Mouse (Mus musculus): Measurements from ENCODE around the gene Arfip1. TPM values are rescaled to one million over a fixed set of nuclear protein-coding genes. Genes with fewer than 3 reads are reported as not detected.

The Arfip1 gene
- polyA plus RNA-seq, 1 experiment from 2014 or later = 49.3 TPM

DNA sequence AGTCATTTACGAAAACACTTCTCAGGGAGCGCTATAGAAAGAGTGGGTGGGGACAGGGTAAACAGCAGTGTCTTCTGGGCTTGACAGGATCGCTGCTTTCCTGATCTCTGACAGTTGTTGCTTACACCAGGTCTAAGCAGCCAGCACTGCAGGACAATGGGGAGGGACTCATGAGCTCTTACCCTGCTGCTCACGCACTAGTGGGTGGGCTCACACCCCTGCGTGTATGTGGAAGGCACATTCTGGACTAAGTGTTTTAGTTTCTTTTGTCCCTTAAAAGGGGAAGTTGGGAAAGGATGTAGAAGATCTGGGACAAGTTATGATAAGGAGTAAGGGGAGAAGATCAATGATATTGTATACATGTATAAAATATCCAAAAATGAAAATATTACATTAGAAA lies 49.2 kb downstream of the Arfip1 start:
- H3K27me3 ChIP-seq (replicated peaks) = no peaks in the 10 kb centered on the region
- no peaks in the 10 kb centered on the region for H3K9me3 ChIP-seq (replicated peaks)
- no peak overlapping the region for H3K9ac ChIP-seq
- H3K36me3 ChIP-seq = peaks cover 13% of the 10 kb centered on the region
- no peak for ATAC-seq (ENCODE audit: insufficient number of reproducible peaks, low FRiP score)
- no peak overlapping the region for H3K27ac ChIP-seq (ENCODE audit: poor library complexity, severe bottlenecking)
- WGBS = 78% methylated on average over 5 of the region's 5 CpGs
- no peak overlapping the region for H3K4me3 ChIP-seq
- no peak overlapping the region for H3K4me2 ChIP-seq
- 0 out of 2 replicates have a peak, but pooled peaks cover under 1% of the 10 kb centered on the region for H3K4me1 ChIP-seq (replicated peaks)

DNA sequence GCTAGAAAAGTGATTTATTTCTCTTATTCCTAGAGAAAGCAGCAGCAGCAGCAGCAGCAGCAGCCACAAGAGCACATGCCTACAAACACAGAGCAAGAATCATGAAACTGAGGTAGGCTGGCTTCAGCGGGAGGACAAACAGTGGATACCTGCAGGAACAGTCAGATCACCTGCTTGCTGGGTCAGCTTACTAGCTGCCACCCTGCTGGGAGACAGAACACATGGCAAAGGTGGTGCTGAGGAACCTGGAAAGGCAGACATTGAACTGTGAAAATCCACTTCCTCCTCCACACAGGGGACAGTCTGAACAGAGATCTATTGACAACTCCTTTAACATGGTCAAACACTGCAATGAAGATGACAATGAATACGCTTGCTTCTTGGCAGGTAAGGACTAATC lies 53.4 kb downstream of the Arfip1 start:
- Histone ChIP-seq H3K9me3 (replicated peaks) (no peaks in the 10 kb centered on the region), H3K9ac (no peak overlapping the region), H3K36me3 (peaks cover 24% of the 10 kb centered on the region), H3K4me3 (no peak overlapping the region), H3K4me2 (no peak overlapping the region), H3K27ac (ENCODE audit: poor library complexity, severe bottlenecking) (no peak overlapping the region), H3K4me1 (replicated peaks) (peaks cover 12% of the 10 kb centered on the region), H3K27me3 (replicated peaks) (no peaks in the 10 kb centered on the region)
- ATAC-seq (ENCODE audit: insufficient number of reproducible peaks, low FRiP score) = no peak
- 79% methylated on average over 2 of the region's 2 CpGs for WGBS

DNA sequence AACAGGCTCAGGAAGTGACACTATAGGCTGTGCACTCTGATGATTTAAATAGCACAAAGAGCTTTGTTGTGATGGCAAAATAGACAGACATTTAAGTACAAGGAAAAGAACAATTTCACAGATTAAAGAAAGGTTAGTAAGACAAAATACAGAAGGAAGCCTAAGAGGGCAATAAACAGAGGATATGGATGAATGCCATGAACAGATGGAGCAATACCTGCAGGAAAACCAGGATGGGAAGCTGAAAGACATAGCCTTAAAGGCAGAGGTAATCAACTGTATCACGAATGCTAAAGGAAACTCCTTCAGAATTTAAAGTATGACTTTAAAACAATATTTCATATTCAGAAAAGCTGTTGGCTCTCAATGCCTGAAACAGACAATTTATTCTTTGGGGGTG lies 57.5 kb downstream of the Arfip1 start:
- Histone ChIP-seq H3K27ac (ENCODE audit: poor library complexity, severe bottlenecking) (no peak overlapping the region), H3K36me3 (0 out of 2 replicates have a peak, but pooled peaks cover 14% of the 10 kb centered on the region)

DNA sequence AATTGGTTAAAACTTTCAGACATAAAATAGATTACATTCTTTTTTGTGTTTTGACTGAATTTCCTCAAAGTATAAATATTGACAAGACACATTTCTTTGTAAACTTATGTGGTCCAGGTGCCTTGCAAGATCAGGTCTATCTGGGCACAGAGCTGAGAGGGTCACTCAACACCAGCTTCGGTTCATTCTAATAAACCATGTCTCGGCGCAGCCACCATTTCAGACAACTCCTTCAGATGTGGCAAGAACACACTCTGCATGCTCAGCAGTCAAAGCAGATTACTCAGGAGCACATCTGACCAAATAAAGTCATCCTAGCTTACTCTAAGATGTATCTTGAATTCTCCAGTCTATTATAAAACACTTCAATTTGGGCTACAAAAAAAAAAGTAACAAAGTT lies 66.3 kb downstream of the Arfip1 start:
- no peak for ATAC-seq (ENCODE audit: insufficient number of reproducible peaks, low FRiP score)
- Histone ChIP-seq H3K9me3 (replicated peaks) (no peaks in the 10 kb centered on the region), H3K27ac (ENCODE audit: poor library complexity, severe bottlenecking) (no peak overlapping the region), H3K4me3 (no peak overlapping the region), H3K4me2 (no peak overlapping the region), H3K9ac (no peak overlapping the region), H3K27me3 (replicated peaks) (no peaks in the 10 kb centered on the region), H3K4me1 (replicated peaks) (peaks cover 12% of the 10 kb centered on the region), H3K36me3 (peaks cover 11% of the 10 kb centered on the region)
- 97% methylated on average over 3 of the region's 3 CpGs for WGBS

More for the DNA sequence above, 57.5 kb downstream of the Arfip1 start:
- H3K4me1 ChIP-seq (replicated peaks) = peaks cover 12% of the 10 kb centered on the region
- H3K4me2 ChIP-seq = no peak overlapping the region
- no peaks in the 10 kb centered on the region for H3K9me3 ChIP-seq (replicated peaks)
- no peak overlapping the region for H3K9ac ChIP-seq
- H3K4me3 ChIP-seq = no peak overlapping the region
- H3K27me3 ChIP-seq (replicated peaks) = no peaks in the 10 kb centered on the region
- no peak for ATAC-seq (ENCODE audit: insufficient number of reproducible peaks, low FRiP score)
- 68% methylated on average over 1 of the region's 1 CpGs for WGBS

DNA sequence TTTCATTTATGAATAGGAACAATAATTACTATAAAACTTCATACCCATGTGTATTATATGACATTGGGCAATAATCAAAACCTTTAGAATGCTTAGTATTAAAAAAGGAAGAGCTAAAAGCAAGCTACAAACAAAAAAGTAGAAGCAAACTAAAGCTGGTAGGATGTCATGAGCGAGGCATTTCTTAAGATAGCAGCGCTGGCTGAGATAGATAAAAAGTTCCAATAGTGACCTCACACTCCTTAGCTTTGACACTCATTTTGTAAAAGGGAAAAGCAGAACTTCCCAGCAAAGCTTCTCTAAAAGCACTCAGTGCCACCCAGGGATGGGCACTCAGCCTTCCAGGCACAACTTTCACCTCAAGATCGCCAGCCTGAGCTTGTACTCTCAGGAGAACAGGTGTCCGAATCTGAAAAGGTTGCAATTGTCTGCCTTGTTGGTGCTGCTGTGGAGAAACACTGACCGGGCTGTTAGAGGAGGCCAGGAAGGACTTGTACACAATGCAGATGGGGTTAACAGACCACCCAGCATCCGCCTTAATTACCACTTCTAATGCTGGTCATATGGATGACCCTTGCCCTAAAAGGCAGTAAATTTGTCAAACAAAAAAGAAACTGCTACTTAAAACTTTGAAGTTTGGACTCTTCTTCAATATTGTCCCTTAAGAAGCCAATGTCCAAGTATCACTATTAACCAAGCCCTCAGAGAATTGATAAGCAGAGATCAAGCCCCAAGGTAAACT lies 69.5 kb downstream of the Arfip1 start:
- Histone ChIP-seq H3K36me3 (peaks cover 10% of the 10 kb centered on the region), H3K27me3 (replicated peaks) (no peaks in the 10 kb centered on the region), H3K4me3 (no peak overlapping the region), H3K4me1 (replicated peaks) (peaks cover 12% of the 10 kb centered on the region), H3K4me2 (no peak overlapping the region), H3K27ac (ENCODE audit: poor library complexity, severe bottlenecking) (no peak overlapping the region), H3K9me3 (replicated peaks) (no peaks in the 10 kb centered on the region), H3K9ac (no peak overlapping the region)
- no peak for ATAC-seq (ENCODE audit: insufficient number of reproducible peaks, low FRiP score)
- 61% methylated on average over 6 of the region's 6 CpGs for WGBS

DNA sequence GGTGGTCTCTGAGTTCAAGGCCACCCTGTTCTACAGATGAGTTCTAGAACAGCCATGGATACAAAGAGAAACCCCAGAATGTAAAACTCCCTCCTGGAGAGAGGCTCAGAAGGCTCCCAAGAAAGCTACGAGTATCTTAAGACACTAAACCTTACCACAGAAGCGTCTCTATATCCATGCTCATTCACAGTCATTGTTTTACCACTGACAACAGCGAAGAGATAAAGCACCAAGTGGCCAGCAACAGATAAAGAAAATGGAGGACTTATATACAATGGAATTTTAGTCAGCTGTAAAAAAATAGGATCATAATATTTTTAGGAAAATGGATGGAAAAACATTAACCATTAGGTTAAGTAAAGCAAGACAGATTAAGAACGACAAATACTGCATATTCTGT lies 77.2 kb downstream of the Arfip1 start:
- no peaks in the 10 kb centered on the region for H3K27me3 ChIP-seq (replicated peaks)
- no peak overlapping the region for H3K4me2 ChIP-seq
- H3K27ac ChIP-seq (ENCODE audit: poor library complexity, severe bottlenecking) = no peak overlapping the region
- no peak overlapping the region for H3K9ac ChIP-seq
- peaks cover 21% of the 10 kb centered on the region for H3K36me3 ChIP-seq
- no peak for ATAC-seq (ENCODE audit: insufficient number of reproducible peaks, low FRiP score)
- WGBS = 70% methylated on average over 4 of the region's 4 CpGs
- H3K9me3 ChIP-seq (replicated peaks) = no peaks in the 10 kb centered on the region
- H3K4me1 ChIP-seq (replicated peaks) = peaks cover 13% of the 10 kb centered on the region; the same call in 1 of the 2 replicates
- no peak overlapping the region for H3K4me3 ChIP-seq

DNA sequence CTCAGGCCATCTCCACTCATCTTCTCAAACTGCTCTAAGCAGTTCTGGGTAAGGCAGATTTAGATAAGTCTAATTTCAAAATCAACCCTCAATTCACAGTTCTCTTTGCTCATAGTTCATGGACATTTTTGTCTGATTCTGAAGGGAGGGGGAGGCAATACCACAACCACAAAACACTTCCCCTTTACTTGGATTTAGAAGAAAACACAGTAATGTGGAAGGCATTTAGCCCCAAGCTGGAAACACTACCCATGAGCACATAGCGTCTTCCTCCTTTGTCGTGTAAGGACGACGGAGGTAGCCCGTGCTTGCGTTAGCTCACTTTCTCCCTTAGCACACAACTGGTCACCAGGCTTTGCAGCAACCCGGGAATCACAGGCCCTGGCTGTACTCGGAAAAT lies 78.1 kb downstream of the Arfip1 start:
- ATAC-seq (ENCODE audit: insufficient number of reproducible peaks, low FRiP score) = no peak
- Histone ChIP-seq H3K4me3 (no peak overlapping the region), H3K9ac (no peak overlapping the region), H3K4me1 (replicated peaks) (peaks cover 13% of the 10 kb centered on the region; the same call in 1 of the 2 replicates), H3K27me3 (replicated peaks) (no peaks in the 10 kb centered on the region), H3K27ac (ENCODE audit: poor library complexity, severe bottlenecking) (no peak overlapping the region), H3K36me3 (peaks cover 19% of the 10 kb centered on the region), H3K4me2 (no peak overlapping the region), H3K9me3 (replicated peaks) (no peaks in the 10 kb centered on the region)
- WGBS = 89% methylated on average over 8 of the region's 8 CpGs

DNA sequence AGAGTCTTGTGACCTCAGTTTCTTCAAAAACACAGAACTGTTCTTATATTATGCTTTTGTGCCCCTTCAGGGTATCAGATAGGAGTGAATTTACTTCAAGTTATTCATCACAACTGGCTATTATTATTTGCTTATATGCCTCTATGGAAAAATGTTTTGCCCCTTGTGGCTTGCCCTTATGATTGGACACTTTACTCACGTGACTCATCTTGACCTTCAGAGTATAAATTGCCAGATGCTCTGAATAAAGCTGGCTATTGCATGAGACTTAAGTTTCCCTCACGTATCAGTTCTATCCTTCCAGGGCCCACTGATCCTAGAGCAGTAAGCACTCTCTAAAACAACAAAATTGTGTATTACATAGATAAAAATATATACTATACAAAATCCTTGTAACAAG lies 80.3 kb downstream of the Arfip1 start:
- Histone ChIP-seq H3K9ac (no peak overlapping the region), H3K27me3 (replicated peaks) (no peaks in the 10 kb centered on the region), H3K36me3 (peaks cover 15% of the 10 kb centered on the region), H3K4me1 (replicated peaks) (peaks cover 13% of the 10 kb centered on the region), H3K4me3 (no peak overlapping the region), H3K27ac (ENCODE audit: poor library complexity, severe bottlenecking) (no peak overlapping the region), H3K4me2 (no peak overlapping the region), H3K9me3 (replicated peaks) (no peaks in the 10 kb centered on the region)
- no peak for ATAC-seq (ENCODE audit: insufficient number of reproducible peaks, low FRiP score)
- 78% methylated on average over 2 of the region's 2 CpGs for WGBS

DNA sequence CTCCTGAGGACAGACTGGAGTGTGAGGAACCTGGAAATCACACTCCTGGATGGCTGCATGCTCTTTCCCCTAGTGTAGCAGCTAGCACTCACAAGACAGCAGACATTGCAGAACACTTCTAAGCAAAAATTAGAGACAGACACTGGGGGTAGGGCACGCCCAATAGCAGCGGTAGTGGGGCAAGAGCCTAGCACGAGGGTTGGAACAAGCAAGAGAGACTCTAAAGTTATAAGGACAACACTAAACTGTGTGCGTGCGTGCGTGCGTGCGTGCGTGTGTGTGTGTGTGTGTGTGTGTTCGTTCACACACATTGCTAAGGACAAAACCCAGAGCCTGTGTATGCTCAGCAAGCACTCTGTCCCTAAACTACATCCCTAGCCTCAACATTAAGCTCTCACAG lies 81.9 kb downstream of the Arfip1 start:
- Histone ChIP-seq H3K36me3 (peaks cover 19% of the 10 kb centered on the region), H3K9ac (no peak overlapping the region), H3K4me3 (no peak overlapping the region), H3K27ac (ENCODE audit: poor library complexity, severe bottlenecking) (no peak overlapping the region), H3K4me2 (no peak overlapping the region), H3K4me1 (replicated peaks) (peaks cover 13% of the 10 kb centered on the region), H3K9me3 (replicated peaks) (no peaks in the 10 kb centered on the region), H3K27me3 (replicated peaks) (no peaks in the 10 kb centered on the region)
- ATAC-seq (ENCODE audit: insufficient number of reproducible peaks, low FRiP score) = no peak
- 86% methylated on average over 10 of the region's 10 CpGs for WGBS

DNA sequence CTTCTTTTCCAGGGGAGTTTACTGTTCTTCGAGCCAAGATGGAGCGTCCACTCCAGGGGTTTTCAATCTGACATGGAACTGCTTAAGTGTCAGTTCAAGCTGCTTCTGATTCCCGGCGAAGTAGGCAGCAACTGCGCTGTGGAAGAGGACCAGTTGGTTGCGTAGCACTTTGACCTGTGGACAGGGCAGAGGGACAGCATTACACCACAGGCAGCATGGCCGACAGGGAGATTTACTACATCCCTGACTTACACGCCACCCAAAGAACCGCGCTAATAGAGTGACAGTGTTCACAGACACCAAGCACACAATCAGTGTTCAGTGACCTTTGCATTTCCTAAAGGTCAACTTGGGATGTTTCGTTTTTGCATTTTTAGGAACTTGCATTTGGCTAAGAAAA lies 84.7 kb downstream of the Arfip1 start:
- Histone ChIP-seq H3K36me3 (peaks cover 21% of the 10 kb centered on the region), H3K4me3 (no peak overlapping the region), H3K4me2 (no peak overlapping the region), H3K9ac (no peak overlapping the region), H3K27me3 (replicated peaks) (no peaks in the 10 kb centered on the region), H3K9me3 (replicated peaks) (no peaks in the 10 kb centered on the region), H3K4me1 (replicated peaks) (peaks cover 13% of the 10 kb centered on the region), H3K27ac (ENCODE audit: poor library complexity, severe bottlenecking) (no peak overlapping the region)
- WGBS = 84% methylated on average over 11 of the region's 11 CpGs
- ATAC-seq (ENCODE audit: insufficient number of reproducible peaks, low FRiP score) = no peak

DNA sequence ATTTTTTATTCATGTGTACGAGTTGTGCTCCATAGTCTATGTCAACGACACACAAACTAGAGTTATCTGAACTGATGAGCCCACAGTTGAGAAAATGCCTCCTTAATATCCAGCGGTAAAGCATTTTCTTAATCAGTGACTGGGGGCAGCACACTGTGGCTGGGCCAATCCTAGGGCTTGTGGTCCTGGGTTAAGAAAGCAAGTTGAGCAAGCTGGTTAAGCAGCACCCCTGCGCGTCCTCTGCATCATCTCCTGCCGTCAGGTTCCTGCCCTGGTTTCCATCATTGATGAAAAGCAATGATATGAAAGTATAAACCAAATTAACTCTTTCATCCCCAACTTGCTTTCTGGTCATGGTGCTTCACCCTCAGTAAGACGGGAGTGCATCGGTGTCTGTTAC lies 89.8 kb downstream of the Arfip1 start:
- 79% methylated on average over 8 of the region's 8 CpGs for WGBS
- H3K4me2 ChIP-seq = no peak overlapping the region
- no peak overlapping the region for H3K9ac ChIP-seq
- ATAC-seq (ENCODE audit: insufficient number of reproducible peaks, low FRiP score) = no peak
- H3K9me3 ChIP-seq (replicated peaks) = no peaks in the 10 kb centered on the region
- no peak overlapping the region for H3K27ac ChIP-seq (ENCODE audit: poor library complexity, severe bottlenecking)
- peaks cover 6% of the 10 kb centered on the region; the same call in 1 of the 2 replicates for H3K4me1 ChIP-seq (replicated peaks)
- no peak overlapping the region for H3K4me3 ChIP-seq
- peaks cover 18% of the 10 kb centered on the region for H3K36me3 ChIP-seq
- H3K27me3 ChIP-seq (replicated peaks) = no peaks in the 10 kb centered on the region

DNA sequence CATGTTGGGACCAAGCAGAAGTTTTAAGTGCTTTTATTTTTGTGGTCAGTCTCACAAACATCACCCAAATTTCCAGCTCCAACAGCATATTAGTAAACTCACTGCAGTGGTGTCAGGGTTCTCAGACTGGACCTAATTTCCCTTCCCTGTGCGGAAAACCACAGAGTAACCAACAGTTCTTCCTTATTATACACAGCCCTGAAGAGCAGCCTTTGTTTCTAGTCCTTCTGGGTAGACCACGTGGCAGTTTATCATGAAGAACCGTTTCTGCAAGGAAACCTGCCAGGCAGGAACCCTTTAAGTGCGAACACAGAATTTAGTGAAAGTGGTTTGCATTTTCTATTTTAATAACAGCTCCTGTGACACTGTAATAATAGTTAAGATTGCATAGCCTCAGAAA lies 90.3 kb downstream of the Arfip1 start:
- 69% methylated on average over 4 of the region's 4 CpGs for WGBS
- no peak for ATAC-seq (ENCODE audit: insufficient number of reproducible peaks, low FRiP score)
- peaks cover 6% of the 10 kb centered on the region; the same call in 1 of the 2 replicates for H3K4me1 ChIP-seq (replicated peaks)
- H3K4me3 ChIP-seq = no peak overlapping the region
- H3K9me3 ChIP-seq (replicated peaks) = no peaks in the 10 kb centered on the region
- no peak overlapping the region for H3K9ac ChIP-seq
- no peak overlapping the region for H3K27ac ChIP-seq (ENCODE audit: poor library complexity, severe bottlenecking)
- peaks cover 16% of the 10 kb centered on the region for H3K36me3 ChIP-seq
- H3K27me3 ChIP-seq (replicated peaks) = no peaks in the 10 kb centered on the region
- H3K4me2 ChIP-seq = no peak overlapping the region

All from heart, embryonic 12.5 days (tissue).